Mouse (Mus musculus) hindbrain, embryonic 12.5 days (tissue): ENCODE results near the gene Ptges. TPM values are rescaled to one million over a fixed set of nuclear protein-coding genes. Genes with fewer than 3 reads are reported as not detected.
A peak's percentile ranks its signal among the peaks of the same experiment; 100 is the strongest.

Experiments used
- ATAC-seq: fragments of 200-750 bp; cut with Nextera tagmentation; 2 replicates; pipeline ENCODE4 v1.8.0; 2017; ENCODE audit warnings: moderate TSS enrichment; ENCODE audit not compliant: low FRiP score
- H3K27ac ChIP-seq: fragments of 300-500 bp; sonication (generic); 2 replicates; pipeline ENCODE4 v1.5.1; 2016; ENCODE audit warnings: mild to moderate bottlenecking
- H3K27me3 ChIP-seq: fragments of 300-500 bp; sonication (generic); 2 replicates; pipeline ENCODE4 v1.6.1; 2016; ENCODE audit warnings: mild to moderate bottlenecking
- H3K36me3 ChIP-seq: fragments of 300-500 bp; sonication (generic); 2 replicates; pipeline ENCODE4 v1.6.1; 2016; ENCODE audit warnings: mild to moderate bottlenecking
- H3K4me1 ChIP-seq: fragments of 300-500 bp; sonication (generic); 2 replicates; pipeline ENCODE4 v1.6.1; 2016
- H3K4me2 ChIP-seq: fragments of 300-500 bp; sonication (generic); replicated peaks from 2 replicates; pipeline ENCODE4 v1.6.1; 2016; ENCODE audit warnings: mild to moderate bottlenecking
- H3K4me3 ChIP-seq: fragments of 300-500 bp; sonication (generic); 2 replicates; pipeline ENCODE4 v1.5.1; 2016; ENCODE audit warnings: mild to moderate bottlenecking
- H3K9ac ChIP-seq: fragments of 300-500 bp; sonication (generic); 2 replicates; pipeline ENCODE4 v1.6.1; 2016; ENCODE audit warnings: mild to moderate bottlenecking, moderate library complexity
- H3K9me3 ChIP-seq: fragments of 300-500 bp; sonication (generic); replicated peaks from 2 replicates; pipeline ENCODE4 v1.6.1; 2016; ENCODE audit warnings: mild to moderate bottlenecking
- WGBS: fragments of 180-500 bp; shearing (Covaris S2); methylation state at CpG from one replicate; pipeline ENCODE4 v1.1.7; 2016; 5-methylcytosine and 5-hydroxymethylcytosine counted together
- polyA plus RNA-seq: library from polyadenylated mRNA; unstranded; fragments of >200 nt; fragmentation: Nextera tagmentation; extraction: Ambion mirVana; gene quantifications from 2 replicates; pipeline ENCODE4 v1.2.1, GENCODE M21; 2016

Gene Ptges
- polyA plus RNA-seq, 1 experiment from 2014 or later: 7.1 TPM

DNA sequence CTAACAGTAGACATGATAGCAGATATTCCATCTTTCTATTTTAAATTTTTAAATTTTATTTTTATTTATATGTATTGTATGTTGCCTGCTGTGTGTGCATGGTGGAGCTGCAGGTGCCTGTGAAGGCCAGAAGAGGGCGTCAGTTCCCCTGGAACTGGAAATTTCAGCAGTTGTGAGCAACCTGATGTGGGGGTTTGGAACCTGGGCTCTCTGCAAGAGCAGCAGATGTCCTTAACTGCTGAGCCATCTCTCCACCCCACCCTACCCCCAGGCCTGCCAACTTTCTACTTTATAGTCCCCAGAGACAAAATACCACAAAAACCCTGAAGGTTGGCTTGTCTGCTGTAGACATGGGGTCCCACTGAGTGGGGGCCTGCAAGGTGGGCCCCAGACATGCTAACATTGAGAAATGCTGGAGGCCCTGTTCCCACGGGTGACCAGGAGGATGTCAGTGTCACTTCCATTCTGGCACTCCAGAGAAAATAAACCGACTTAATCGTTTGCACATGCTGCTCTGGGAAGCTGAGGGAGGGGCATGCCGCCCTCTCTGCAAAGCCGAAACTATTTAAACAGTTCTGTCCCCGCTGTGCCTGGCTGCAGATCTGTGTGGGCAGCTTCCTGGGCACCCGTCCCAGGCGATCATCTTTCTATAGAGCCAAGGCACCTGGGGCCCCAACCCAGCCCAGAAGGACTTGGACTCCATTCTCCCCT lies 44.1 kb downstream of the Ptges start:
- Histone ChIP-seq H3K36me3 (no peaks in the 10 kb centered on the region), H3K27ac (no peak overlapping the region), H3K9me3 (no peaks in the 10 kb centered on the region), H3K27me3 (no peaks in the 10 kb centered on the region), H3K9ac (no peak overlapping the region), H3K4me2 (no peak overlapping the region), H3K4me1 (0 out of 2 replicates have a peak, but pooled peaks cover 2% of the 10 kb centered on the region), H3K4me3 (no peak overlapping the region)
- no peak for ATAC-seq
- WGBS: 54% methylated on average over 9 of the region's 9 CpGs

DNA sequence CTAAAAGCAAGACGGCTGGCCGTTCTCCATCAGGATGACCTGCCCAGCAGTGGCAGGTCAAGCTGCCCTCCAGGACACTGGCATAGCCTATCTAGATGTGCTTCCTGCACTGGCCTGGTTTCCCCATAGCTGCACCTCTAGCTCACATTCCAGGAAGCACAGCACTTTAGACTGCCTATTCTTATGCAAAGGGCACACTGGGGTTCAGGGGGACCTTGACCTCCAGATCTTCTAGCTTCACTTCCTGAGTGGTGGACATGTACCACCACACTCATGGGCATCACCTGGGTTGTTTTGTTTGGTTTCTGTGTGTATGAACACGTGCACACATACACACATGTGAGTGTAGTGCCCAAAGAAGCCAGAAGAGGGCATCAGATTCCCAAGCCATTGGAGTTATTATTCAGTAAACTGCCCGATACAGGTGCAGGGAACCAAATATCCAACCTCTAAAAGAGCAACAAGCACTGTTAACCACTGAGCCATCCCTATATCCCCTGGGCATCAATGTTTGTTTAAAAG lies 44.8 kb downstream of the Ptges start:
- no peak overlapping the region for H3K9ac ChIP-seq
- no peak overlapping the region for H3K27ac ChIP-seq
- WGBS: 90% methylated on average over 4 of the region's 4 CpGs
- no peak overlapping the region for H3K4me2 ChIP-seq
- H3K36me3 ChIP-seq: no peaks in the 10 kb centered on the region
- H3K27me3 ChIP-seq: no peaks in the 10 kb centered on the region
- no peak overlapping the region for H3K4me3 ChIP-seq
- H3K4me1 ChIP-seq: 0 out of 2 replicates have a peak, but pooled peaks cover 2% of the 10 kb centered on the region
- no peak for ATAC-seq
- no peaks in the 10 kb centered on the region for H3K9me3 ChIP-seq

DNA sequence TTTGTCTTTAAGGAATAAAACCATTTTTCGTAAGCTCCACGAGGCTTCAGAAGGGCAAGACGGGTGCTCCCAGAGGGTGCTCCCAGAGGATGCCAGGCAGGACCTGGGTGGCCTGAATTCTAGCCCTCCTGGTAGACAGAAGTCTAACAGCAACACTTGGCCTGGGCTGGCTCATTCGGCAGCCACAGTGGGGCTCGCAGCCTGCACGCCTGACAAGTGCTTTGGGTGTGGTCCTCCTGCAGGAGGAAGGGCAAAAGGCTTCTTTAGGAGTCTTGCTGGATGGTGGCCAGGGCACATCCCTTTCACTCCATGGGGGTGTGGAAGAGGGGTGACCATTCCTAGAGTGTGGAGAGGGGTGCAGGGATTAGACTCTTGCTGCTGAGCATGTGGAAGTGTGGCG lies 48.4 kb downstream of the Ptges start:
- H3K27me3 ChIP-seq: no peaks in the 10 kb centered on the region; the same call in 1 of the 2 replicates
- no peak overlapping the region for H3K27ac ChIP-seq
- no peaks in the 10 kb centered on the region for H3K9me3 ChIP-seq
- 90% methylated on average over 7 of the region's 7 CpGs for WGBS
- ATAC-seq: no peak
- H3K4me2 ChIP-seq: no peak overlapping the region
- no peaks in the 10 kb centered on the region for H3K36me3 ChIP-seq
- H3K4me3 ChIP-seq: no peak overlapping the region
- no peak overlapping the region for H3K9ac ChIP-seq
- H3K4me1 ChIP-seq: 0 out of 2 replicates have a peak, but pooled peaks cover 3% of the 10 kb centered on the region

DNA sequence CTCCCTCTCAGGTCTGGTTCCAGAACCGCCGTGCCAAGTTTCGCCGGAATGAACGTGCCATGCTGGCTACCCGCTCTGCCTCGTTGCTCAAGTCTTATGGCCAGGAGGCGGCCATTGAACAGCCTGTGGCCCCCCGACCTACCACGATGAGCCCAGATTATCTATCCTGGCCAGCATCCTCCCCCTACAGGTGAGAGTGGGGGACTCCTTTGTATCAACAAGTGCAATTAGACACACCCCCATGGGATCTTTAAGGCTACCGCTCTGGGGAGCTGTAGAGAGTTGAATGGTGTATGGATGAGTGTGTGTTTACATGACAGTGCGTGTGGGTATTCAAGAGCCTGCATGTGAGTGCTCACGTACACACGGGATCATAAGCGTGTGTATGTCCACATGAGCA lies 50.2 kb downstream of the Ptges start:
- Histone ChIP-seq H3K27me3 (no peaks in the 10 kb centered on the region; the same call in 1 of the 2 replicates), H3K9me3 (no peaks in the 10 kb centered on the region), H3K4me3 (no peak overlapping the region), H3K4me2 (no peak overlapping the region), H3K36me3 (no peaks in the 10 kb centered on the region), H3K9ac (no peak overlapping the region), H3K27ac (no peak overlapping the region), H3K4me1 (peaks cover 9% of the 10 kb centered on the region)
- no peak for ATAC-seq
- 92% methylated on average over 15 of the region's 15 CpGs for WGBS

DNA sequence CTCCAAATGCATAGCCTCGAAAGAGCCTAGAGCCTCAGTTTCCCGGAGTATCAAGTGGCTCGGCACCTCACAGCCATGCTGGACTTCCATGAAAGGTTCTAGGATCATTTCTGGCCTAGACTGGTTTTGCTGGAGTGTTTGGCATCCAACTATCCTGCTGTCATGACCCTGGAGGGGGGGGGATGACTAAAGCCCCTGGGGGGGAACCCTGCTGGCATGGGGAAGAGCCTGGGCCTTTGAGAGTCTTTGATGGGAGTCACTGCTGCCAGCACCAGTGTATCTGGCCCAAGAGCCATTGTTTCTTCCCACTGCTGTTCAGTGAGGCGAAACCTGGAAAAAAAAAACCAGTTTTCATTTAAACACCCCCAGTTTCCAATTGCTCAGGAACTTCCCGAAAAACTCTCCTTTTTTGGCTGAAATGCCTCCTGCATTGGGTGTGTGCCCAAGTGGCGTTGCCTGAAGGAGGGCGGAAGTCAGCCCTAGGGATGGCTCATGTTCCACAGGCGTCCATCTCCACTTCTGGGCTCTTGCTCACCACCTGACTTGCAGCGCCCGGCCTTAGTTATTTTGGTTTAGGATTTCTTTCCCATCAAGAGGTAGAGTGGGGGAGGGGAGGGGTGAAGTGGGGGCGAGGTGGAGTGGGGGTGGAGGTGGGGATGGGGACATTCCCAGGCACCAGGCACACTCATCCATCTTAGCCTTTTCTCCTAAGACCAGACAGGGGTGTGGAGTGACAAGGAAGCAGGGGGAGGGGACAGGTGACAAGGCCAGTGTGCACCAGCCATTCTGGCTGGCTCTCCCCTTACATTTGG lies 53.8 kb downstream of the Ptges start:
- Histone ChIP-seq H3K36me3 (no peaks in the 10 kb centered on the region), H3K9me3 (no peaks in the 10 kb centered on the region), H3K27me3 (no peaks in the 10 kb centered on the region; the same call in 1 of the 2 replicates), H3K4me1 (peaks cover 16% of the 10 kb centered on the region), H3K4me3 (no peak overlapping the region), H3K4me2 (no peak overlapping the region), H3K9ac (no peak overlapping the region), H3K27ac (peak overlapping the region; percentile 66; the same call in 1 of the 2 replicates)
- WGBS: 34% methylated on average over 11 of the region's 11 CpGs
- ATAC-seq: no peak

DNA sequence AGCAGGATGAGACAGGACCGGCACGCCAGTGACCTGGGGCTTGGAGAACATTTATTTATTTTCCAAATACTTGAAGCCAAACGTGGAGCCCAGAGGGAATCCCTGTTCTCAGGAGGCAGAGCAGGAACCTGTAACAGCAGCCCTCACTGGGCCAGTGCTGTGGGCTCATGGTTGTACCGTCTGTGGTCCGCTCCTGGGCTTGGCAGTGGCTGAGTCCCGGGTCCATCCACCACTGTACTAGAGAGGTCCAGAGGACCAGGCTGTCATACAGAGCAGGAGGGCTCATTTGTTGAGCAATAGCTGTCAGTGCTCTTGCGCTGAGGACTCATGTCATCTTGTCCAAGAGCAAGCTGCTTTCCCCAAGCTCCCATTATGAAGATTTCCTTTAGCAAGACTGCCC lies 54.6 kb downstream of the Ptges start:
- no peak overlapping the region for H3K9ac ChIP-seq
- 57% methylated on average over 7 of the region's 7 CpGs for WGBS
- no peaks in the 10 kb centered on the region for H3K9me3 ChIP-seq
- H3K4me2 ChIP-seq: no peak overlapping the region
- no peak for ATAC-seq
- H3K4me3 ChIP-seq: no peak overlapping the region
- H3K27ac ChIP-seq: 0 out of 2 replicates have a peak overlapping the region, but pooled peaks have one; percentile 40
- H3K36me3 ChIP-seq: no peaks in the 10 kb centered on the region
- peaks cover 17% of the 10 kb centered on the region for H3K4me1 ChIP-seq
- H3K27me3 ChIP-seq: no peaks in the 10 kb centered on the region; the same call in 1 of the 2 replicates

DNA sequence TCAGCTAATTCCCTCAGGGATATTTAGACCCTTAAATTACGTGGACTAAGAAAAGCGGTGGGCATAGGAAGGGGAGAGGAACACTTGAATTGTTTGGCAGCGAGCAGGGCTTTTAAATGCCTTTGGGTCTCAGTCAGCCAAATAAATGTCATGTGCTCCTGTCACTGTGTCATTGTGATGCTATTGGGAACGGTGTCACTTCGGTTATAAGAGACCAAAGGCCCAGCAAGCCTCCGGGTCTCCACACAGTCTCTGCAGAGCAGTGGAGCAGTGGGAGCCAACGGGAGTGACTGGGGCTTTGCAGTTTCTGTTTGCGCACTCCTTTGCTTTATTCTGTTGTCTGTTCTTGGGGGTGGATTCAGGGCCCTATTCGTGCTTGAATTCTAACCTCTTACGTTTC lies 55.2 kb downstream of the Ptges start:
- WGBS: 20% methylated on average over 10 of the region's 10 CpGs
- no peak overlapping the region for H3K9ac ChIP-seq
- no peak overlapping the region for H3K4me3 ChIP-seq
- no peak overlapping the region for H3K27ac ChIP-seq
- H3K4me2 ChIP-seq: no peak overlapping the region
- H3K36me3 ChIP-seq: no peaks in the 10 kb centered on the region
- peaks cover 17% of the 10 kb centered on the region for H3K4me1 ChIP-seq
- ATAC-seq: no peak
- no peaks in the 10 kb centered on the region; the same call in 1 of the 2 replicates for H3K27me3 ChIP-seq
- no peaks in the 10 kb centered on the region for H3K9me3 ChIP-seq

DNA sequence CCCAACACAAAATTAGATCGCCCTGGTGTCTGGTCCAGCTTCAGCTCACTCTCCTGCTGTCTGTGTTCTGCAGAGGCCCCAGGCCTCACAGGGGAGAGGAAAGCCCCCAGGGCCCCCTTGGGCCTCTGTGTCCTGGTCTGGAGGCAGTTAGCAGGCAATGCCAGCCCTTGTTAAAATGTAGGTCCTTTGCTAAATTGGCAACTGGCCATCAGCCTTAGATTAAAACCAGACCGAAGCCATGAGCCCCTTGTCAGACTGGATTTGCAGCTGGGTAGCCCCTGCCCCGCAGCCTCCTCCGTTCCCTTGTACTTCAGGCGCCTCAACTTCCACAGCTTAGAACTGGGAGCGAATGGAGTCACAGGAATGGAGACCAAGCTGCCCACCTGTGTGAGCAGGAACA lies 57.0 kb downstream of the Ptges start:
- Histone ChIP-seq H3K9me3 (no peaks in the 10 kb centered on the region), H3K27me3 (no peaks in the 10 kb centered on the region; the same call in 1 of the 2 replicates), H3K4me3 (no peak overlapping the region), H3K4me1 (peaks cover 17% of the 10 kb centered on the region), H3K4me2 (no peak overlapping the region), H3K36me3 (no peaks in the 10 kb centered on the region), H3K9ac (no peak overlapping the region), H3K27ac (peak overlapping the region; percentile 49; the same call in 1 of the 2 replicates)
- no peak for ATAC-seq
- WGBS: 71% methylated on average over 6 of the region's 6 CpGs

DNA sequence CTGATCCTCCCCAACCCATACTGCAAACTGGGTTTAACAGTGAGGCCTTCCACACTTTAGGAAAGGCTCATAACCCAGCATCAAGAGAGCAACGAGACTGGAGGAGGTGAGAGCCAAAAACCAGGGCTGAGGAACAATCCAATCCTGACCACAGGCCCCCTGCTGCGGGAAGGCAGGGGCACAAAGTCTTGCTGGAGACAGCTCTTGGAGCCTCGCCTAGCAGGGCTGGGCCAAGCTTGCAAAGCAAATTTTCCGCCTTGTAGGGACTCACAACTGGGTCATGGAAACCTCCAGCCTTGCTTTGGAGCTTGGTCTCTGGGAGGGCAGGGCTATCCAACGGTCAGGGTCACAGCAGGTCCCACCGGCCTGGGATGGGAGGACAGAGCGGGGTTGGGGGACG lies 58.8 kb downstream of the Ptges start:
- WGBS: 65% methylated on average over 8 of the region's 8 CpGs
- no peak overlapping the region for H3K9ac ChIP-seq
- H3K27me3 ChIP-seq: no peaks in the 10 kb centered on the region
- ATAC-seq: no peak
- H3K9me3 ChIP-seq: no peaks in the 10 kb centered on the region
- H3K27ac ChIP-seq: no peak overlapping the region
- H3K4me1 ChIP-seq: peaks cover 13% of the 10 kb centered on the region
- no peak overlapping the region for H3K4me2 ChIP-seq
- H3K4me3 ChIP-seq: no peak overlapping the region
- no peaks in the 10 kb centered on the region for H3K36me3 ChIP-seq

DNA sequence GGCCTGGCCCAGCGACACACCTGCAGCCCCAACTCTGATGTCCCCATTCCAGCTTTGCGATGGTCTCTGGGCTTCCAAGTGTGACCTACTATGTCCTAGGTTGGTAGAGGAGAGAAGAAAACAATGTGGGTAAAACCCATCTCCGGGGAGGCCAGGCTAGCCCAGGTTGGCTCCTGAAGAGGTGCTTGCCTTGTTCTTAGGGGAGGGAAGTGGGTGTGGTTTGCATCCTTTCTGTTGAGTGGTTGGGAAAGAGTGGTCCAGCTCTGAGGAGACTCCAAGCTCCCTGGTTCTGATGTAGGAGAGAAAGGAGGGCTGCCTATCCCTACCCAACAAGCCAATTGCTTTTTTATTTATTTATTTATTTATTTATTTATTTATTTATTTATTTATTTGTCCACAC lies 64.2 kb downstream of the Ptges start:
- H3K27me3 ChIP-seq: peaks cover 18% of the 10 kb centered on the region
- no peak for ATAC-seq
- peak overlapping the region; percentile 47 for H3K4me2 ChIP-seq
- H3K9me3 ChIP-seq: no peaks in the 10 kb centered on the region
- H3K36me3 ChIP-seq: no peaks in the 10 kb centered on the region
- H3K4me1 ChIP-seq: peaks cover 20% of the 10 kb centered on the region
- H3K27ac ChIP-seq: no peak overlapping the region
- peak overlapping the region; percentile 25; the same call in 1 of the 2 replicates for H3K4me3 ChIP-seq
- H3K9ac ChIP-seq: no peak overlapping the region
- 60% methylated on average over 3 of the region's 3 CpGs for WGBS

DNA sequence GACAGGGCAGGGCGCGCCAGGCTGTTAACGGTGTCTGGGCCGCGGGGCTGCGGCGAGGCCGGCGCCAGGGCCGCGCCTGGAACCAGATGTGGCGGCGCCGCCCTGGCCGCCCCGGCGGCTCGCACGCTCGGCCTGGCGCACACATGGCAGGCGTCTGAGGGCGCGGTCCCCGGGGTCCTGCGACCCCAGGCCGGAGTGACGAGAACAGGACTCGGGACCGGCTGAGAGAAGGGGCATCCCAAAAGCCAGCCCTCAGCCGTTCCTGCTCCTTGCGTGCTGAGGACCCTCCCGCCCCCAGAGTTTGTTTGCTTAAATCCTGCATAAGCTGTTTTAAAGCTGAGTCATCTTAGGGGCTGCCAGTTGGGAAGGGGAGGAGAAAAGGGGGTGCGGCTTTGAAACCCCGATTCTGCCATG lies 64.7 kb downstream of the Ptges start:
- Histone ChIP-seq H3K27ac (0 out of 2 replicates have a peak overlapping the region, but pooled peaks have one; percentile 40), H3K4me2 (peak overlapping the region; percentile 47), H3K36me3 (no peaks in the 10 kb centered on the region), H3K4me1 (peaks cover 20% of the 10 kb centered on the region), H3K9me3 (no peaks in the 10 kb centered on the region), H3K4me3 (peak overlapping the region; percentile 25), H3K9ac (peak overlapping the region; percentile 39; the same call in 1 of the 2 replicates), H3K27me3 (peaks cover 18% of the 10 kb centered on the region)
- WGBS: 2% methylated on average over 35 of the region's 35 CpGs
- no peak for ATAC-seq

DNA sequence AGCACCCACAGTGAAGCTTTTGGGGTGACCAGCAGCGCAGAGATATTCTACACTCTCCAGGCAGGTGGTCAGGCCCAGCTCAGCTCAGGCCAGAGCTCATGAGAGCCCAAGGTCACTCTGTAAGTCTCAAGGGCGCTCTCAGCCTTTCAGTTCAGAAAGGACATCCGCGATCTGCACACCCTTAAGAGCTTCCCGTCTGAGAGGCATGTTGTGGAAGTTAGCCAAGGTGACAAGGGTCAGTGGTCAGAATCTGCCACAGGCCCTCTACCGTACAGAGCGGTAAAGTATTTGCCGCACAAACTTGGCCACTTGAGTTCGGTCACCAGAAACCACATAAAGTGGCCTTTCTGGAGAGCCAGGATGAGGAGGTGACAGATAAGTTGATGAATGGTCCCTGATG lies 66.1 kb downstream of the Ptges start:
- Histone ChIP-seq H3K4me1 (peaks cover 20% of the 10 kb centered on the region), H3K4me3 (no peak overlapping the region), H3K4me2 (no peak overlapping the region), H3K9me3 (no peaks in the 10 kb centered on the region), H3K27ac (no peak overlapping the region), H3K27me3 (peaks cover 18% of the 10 kb centered on the region), H3K36me3 (no peaks in the 10 kb centered on the region), H3K9ac (no peak overlapping the region; the same call in 1 of the 2 replicates)
- 76% methylated on average over 9 of the region's 9 CpGs for WGBS
- ATAC-seq: no peak
